Mouse (Mus musculus): Measurements from ENCODE around the gene Tspear.

DNA sequence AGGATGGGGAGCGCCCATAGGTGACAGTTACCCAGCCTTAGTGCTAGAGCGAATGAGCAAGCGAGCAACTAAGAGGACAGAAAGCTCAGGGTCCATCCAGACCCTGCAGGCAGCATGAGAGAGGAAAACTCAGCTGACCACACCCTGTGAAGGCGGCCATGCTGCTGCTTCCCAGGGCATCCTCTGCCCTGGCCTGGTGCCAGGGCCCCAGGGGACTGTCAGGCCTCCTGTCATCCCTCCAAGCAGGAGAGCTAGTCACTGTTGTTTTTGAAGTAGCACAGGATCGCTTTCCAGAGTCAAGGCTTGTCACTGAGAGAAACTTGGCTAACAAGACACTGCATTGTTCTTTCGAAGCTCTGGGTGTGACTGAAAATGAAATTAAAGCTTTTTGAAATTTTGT, 47.4 kb upstream of the Tspear start:
- TF ChIP-seq CTCF (IDR thresholded peaks at IDR 0.05; ENCODE audit: low read depth, low read length) (no peak), POLR2A (IDR thresholded peaks at IDR 0.05; ENCODE audit: extremely low read depth, insufficient read depth, low read length) (no peak)
